Mouse (Mus musculus): ENCODE measurements around the gene Dact3. TPM values are rescaled to one million over a fixed set of nuclear protein-coding genes. Genes with fewer than 3 reads are reported as not detected.

Dact3 gene
- total RNA-seq (2017) = 0.99 TPM in 1 of 2 replicates, not detected in the other

- ATAC-seq (replicated peaks in 1 of 2; ENCODE audit: insufficient read depth in 1 of 2, low FRiP score in 2 of 2, low TSS enrichment in 1 of 2, low read depth in 1 of 2, poor library complexity in 2 of 2, severe bottlenecking in 2 of 2) = no peak
These were observed at the start of gene Dact3 for GRCm38 (mm10) chr7:16875310-16875325. Gene Dact3, plus strand, starts transcription at chr7:16875317.

DNA sequence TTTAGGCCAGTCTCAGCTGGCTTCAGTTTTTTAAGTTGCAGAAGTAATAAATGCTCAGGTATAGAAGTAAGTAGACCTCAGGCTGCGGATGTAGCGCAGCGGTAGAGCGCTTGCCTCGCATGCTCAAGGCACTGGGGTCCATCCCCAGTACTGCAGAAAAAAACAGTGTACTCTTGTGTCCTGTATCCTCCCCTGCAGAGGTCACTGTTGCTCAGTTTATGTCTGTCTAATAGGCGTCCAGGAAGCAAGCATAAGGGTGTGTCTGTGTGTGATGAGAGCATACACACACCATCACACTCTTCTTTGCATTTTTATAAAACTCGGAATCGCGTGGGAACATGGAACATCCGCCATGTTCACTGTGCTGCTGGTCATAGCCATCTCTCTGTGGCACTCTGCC lies 49.3 kb upstream of the Dact3 start:
- ATAC-seq (replicated peaks in 1 of 2; ENCODE audit: insufficient read depth in 1 of 2, low FRiP score in 2 of 2, low TSS enrichment in 1 of 2, low read depth in 1 of 2, poor library complexity in 2 of 2, severe bottlenecking in 2 of 2) = peak; percentile 59 to 68

DNA sequence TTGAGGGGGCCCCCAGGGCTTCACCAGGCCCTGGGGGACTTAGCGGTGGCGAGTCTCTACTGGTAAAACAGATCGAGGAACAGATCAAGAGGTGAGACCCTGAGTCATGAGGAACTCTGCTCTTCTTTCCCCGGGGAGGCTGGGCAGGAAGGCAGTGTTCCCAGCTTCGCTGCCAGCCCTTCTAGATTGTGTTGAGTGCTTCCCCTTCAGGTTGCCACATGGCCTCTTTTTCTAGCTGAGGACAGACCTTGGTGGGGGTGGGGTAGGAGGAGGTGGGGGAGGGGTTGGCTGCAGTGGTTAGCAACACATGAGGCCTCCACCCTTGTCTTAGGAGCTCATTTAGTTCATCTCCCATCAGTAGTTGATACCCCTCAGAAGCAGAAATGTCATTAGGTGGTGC lies 48.5 kb upstream of the Dact3 start:
- no peak for ATAC-seq (replicated peaks in 1 of 2; ENCODE audit: insufficient read depth in 1 of 2, low FRiP score in 2 of 2, low TSS enrichment in 1 of 2, low read depth in 1 of 2, poor library complexity in 2 of 2, severe bottlenecking in 2 of 2)

GRCm38 (mm10) chr7:16827274-16827673 lies 47.8 kb upstream of the Dact3 start:
- ATAC-seq (replicated peaks in 1 of 2; ENCODE audit: insufficient read depth in 1 of 2, low FRiP score in 2 of 2, low TSS enrichment in 1 of 2, low read depth in 1 of 2, poor library complexity in 2 of 2, severe bottlenecking in 2 of 2) = peak; percentile 74 to 86

DNA sequence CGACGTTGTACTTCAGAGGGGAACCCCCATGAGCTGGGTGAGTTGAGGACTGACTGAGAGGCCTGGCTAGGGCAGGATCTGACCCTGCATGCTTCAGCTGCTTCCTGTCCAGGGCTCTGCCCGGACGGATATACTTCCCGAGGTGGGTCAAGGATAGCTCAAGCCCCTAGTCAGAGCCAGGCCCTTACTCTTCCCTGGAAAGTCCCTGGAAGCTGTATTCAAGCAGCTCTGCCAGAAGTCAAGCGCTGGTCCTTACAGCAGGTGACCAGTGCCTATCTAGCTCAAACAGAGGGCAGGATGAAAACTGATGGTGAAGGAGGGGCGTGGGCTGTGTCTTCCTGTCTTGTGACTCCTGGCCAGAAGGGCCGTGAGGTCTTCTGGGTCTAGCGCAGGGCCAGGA lies 44.7 kb upstream of the Dact3 start:
- ATAC-seq (replicated peaks in 1 of 2; ENCODE audit: insufficient read depth in 1 of 2, low FRiP score in 2 of 2, low TSS enrichment in 1 of 2, low read depth in 1 of 2, poor library complexity in 2 of 2, severe bottlenecking in 2 of 2) = no peak

DNA sequence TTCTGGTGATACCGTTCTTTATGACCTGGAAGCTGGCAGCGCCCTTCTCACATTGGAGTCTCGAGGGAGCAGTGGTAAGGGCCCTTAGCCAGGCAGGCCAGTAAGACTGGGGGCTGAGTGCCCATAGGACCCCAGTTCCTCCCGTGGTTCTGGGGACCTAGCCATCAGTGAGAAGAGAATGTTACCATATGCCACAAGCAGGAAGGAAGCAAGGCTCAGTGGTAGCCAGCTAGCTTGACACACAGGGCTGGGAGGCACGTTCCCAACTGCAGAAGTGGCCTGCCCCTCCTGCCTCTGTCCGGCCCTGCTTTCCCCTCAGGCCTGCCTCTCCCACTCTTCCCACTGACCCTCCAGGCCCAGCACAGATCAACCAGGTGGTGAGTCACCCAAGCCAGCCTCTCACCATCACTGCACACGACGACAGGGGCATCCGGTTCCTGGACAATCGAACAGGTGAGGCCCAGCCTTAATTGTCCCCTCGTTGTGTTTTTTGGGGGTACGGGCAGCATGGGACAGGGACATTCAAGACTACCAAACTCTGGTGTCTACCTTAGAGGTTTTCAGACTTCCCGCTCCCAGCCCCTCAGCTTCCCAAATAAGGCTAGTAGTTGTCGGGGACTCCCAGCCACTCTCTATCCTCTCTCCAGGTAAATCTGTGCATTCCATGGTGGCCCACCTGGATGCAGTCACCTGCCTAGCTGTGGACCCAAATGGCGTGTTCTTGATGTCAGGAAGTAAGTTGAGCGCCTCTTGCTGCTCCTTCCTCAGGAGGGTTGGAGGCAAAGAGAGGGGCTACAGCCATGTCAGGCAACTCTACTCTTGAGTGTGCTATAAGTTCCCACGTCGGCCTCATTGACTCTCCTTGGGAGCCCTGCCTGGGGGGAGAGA lies 37.0 kb upstream of the Dact3 start:
- 0 out of 4 replicates have a peak, but pooled peaks of 1 of the 2 experiments have one; percentile 12 for ATAC-seq (replicated peaks in 1 of 2; ENCODE audit: insufficient read depth in 1 of 2, low FRiP score in 2 of 2, low TSS enrichment in 1 of 2, low read depth in 1 of 2, poor library complexity in 2 of 2, severe bottlenecking in 2 of 2)

GRCm38 (mm10) chr7:16838804-16839426 lies 36.2 kb upstream of the Dact3 start:
- no peak for ATAC-seq (replicated peaks in 1 of 2; ENCODE audit: insufficient read depth in 1 of 2, low FRiP score in 2 of 2, low TSS enrichment in 1 of 2, low read depth in 1 of 2, poor library complexity in 2 of 2, severe bottlenecking in 2 of 2)

DNA sequence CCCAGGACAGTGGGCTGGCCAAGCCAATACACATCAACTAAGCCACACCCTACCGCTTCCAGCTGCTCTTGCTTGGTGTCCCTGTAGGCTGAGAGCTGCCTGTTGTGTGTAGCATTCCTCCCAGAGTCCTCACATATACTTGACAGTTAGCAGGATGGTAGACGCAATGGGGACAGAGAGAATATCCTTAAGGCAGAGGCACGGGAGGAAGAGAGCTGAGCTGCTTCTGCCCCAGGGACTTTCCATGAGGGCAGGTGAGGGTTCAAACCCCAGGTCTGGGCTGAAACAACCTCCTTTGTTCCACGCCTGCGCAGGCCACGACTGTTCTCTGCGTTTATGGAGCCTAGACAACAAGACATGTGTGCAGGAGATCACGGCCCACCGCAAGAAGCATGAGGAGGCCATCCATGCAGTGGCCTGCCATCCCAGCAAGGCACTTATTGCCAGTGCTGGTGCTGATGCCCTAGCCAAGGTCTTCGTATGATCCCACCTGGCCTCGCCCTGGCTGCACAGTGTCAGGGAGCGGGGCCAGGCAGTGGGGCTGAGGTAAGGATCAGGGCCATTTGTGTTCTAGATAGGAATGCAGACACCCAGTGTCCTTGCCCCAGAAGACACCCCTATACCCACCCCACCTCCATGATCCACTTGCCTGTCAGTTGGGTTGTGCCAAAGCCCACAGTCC lies 35.5 kb upstream of the Dact3 start:
- no peak for ATAC-seq (replicated peaks in 1 of 2; ENCODE audit: insufficient read depth in 1 of 2, low FRiP score in 2 of 2, low TSS enrichment in 1 of 2, low read depth in 1 of 2, poor library complexity in 2 of 2, severe bottlenecking in 2 of 2)

DNA sequence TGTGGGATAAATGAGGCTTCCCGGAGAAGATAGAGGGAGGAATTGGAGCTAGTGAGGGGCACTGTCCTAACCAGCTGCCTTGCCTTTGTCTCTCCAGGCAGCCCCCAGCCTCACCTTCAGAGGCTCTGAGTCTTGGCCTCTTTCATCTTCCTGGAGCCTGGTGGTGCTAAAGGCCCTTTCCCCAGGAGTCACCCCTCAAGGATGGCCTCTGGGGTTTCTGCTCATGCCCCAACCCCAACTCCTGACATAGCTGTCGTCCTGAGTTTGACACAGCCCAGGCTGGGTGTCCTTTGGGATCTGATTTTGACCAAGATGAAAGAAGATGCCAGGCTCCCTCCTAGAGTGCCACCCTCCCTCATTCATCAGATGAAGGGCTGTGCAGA lies 35.0 kb upstream of the Dact3 start:
- no peak for ATAC-seq (replicated peaks in 1 of 2; ENCODE audit: insufficient read depth in 1 of 2, low FRiP score in 2 of 2, low TSS enrichment in 1 of 2, low read depth in 1 of 2, poor library complexity in 2 of 2, severe bottlenecking in 2 of 2)

DNA sequence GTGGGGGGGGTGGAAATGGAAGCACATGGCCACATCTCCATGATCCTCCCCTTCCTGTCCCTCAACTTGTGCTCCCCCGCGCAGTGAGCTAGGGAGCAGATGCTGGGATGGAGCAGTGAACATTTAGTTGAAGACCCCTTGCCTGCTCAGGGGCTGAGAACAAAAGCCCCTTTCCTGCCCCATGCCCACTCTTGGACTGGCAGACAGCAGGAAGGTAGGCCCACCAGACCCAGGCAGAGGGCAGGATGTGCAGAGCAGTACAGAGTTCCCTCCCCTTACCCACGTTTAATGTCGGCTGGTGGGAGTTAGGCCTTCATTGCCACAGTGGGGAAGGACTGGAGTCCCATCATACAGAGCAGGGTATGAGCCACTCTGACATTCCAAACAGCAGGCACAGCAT lies 34.0 kb upstream of the Dact3 start:
- ATAC-seq (replicated peaks in 1 of 2; ENCODE audit: insufficient read depth in 1 of 2, low FRiP score in 2 of 2, low TSS enrichment in 1 of 2, low read depth in 1 of 2, poor library complexity in 2 of 2, severe bottlenecking in 2 of 2) = no peak

DNA sequence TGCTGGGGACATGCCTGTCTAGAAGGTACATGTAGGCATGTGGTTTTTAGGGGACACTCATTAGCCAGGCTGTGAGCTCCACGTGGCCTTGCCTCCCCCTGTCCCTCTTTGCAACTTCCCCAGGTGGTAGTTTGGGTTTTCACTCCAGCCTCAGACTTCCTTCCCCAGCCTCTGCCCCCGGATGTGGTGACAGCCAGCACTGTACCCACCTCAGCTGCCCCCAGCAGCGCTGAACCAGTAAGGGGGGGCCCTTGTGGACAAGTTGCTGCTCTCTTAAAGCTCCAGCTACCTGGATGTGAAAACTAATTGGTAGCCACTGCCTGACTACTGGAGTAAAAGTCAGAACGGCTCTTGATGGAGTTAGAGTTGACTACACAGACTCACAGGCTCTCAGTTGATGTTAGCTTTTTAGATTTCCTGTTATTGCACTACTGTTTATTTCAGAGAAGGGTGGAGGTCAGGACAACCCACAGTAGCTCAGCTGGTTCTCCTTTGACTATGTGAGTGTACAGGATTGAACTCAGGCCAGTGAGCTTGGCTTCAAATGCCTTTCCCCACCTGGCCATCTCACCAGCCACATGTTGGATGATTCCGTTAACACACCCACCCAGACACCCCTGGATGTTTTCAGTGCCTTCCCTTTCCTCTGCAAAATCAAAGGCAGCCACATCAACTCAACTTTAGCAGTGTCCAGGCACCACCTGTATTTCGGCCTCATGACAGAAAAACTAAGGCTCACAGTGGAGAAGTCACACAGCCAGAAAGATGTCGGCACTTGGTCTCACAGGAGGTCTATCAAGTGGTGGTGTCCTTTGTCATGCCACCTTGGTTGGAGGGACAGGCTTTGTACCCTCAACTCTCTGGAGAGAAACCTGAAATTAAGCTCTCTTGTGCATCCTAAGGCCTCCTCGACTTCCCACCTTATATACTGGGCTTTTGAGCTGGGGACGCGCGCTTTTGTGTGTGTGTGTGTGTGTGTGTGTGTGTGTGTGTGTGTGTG lies 33.3 kb upstream of the Dact3 start:
- ATAC-seq (replicated peaks in 1 of 2; ENCODE audit: insufficient read depth in 1 of 2, low FRiP score in 2 of 2, low TSS enrichment in 1 of 2, low read depth in 1 of 2, poor library complexity in 2 of 2, severe bottlenecking in 2 of 2) = peak; percentile 60 to 63

GRCm38 (mm10) chr7:16842645-16843063 lies 32.5 kb upstream of the Dact3 start, which contains the start of gene Prkd2:
Gene Prkd2, plus strand, starts transcription at chr7:16842902.
- peak; percentile 47 to 60 for ATAC-seq (replicated peaks in 1 of 2; ENCODE audit: insufficient read depth in 1 of 2, low FRiP score in 2 of 2, low TSS enrichment in 1 of 2, low read depth in 1 of 2, poor library complexity in 2 of 2, severe bottlenecking in 2 of 2)

- ATAC-seq (replicated peaks in 1 of 2; ENCODE audit: insufficient read depth in 1 of 2, low FRiP score in 2 of 2, low TSS enrichment in 1 of 2, low read depth in 1 of 2, poor library complexity in 2 of 2, severe bottlenecking in 2 of 2) = no peak
These were observed 31.5 kb upstream of the Dact3 start for GRCm38 (mm10) chr7:16843441-16844171.

DNA sequence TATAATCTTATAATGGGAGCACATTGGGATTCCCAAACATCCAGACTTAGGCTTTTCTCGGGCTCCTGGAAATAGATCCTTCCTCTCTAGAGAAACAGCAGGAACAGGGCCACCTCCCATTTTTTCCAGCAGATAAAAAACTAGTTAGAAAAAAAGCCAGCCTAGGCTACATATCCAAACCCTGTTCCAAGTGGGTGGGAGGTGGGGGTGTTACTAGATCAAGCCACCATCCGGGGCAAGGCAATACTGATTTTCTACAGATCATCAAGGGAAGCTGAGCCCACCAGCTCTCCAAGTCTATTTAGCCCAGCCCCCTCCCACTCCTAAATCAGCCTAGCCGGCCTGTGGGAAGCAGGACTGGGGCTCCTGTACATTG lies 30.4 kb upstream of the Dact3 start:
- no peak for ATAC-seq (replicated peaks in 1 of 2; ENCODE audit: insufficient read depth in 1 of 2, low FRiP score in 2 of 2, low TSS enrichment in 1 of 2, low read depth in 1 of 2, poor library complexity in 2 of 2, severe bottlenecking in 2 of 2)

DNA sequence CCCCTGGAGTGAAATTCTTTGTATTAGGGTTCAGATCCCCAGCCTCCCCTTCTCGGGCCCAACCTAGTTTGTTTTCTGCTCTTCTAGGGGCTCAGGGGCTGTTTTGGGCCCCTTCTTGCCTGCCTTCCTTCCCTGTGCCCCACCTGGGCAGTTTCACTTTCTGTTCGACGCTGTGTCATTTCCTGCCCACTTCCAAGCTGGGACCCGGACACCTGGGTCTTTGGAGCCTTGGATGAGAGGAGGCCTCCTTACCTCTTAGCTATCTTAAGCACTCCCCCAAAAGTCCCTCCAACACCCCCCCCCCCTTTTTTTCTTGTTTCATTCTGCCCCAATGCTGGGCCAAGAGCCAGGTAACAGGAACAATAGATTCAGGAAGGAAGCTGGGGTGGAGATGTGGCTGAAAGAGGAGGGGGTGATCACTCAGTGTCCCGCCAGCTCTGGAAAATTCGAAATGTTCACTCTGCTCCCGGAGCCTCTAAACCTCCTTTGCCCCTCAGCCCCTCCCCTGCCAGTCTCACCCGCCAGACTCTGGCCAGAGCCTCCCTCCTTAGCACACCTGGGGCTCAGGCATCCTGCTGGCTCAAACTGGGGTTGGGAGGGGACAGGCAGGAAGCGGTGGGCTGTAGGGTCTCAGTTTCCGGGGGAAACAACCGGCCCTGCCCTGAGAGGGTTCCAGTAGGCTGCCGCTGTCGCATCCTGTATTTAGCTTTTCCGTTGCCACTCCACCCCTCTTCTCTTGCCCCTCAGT lies 29.9 kb upstream of the Dact3 start:
- peak; percentile 5 to 25; a peak in 3 of 4 replicates for ATAC-seq (replicated peaks in 1 of 2; ENCODE audit: insufficient read depth in 1 of 2, low FRiP score in 2 of 2, low TSS enrichment in 1 of 2, low read depth in 1 of 2, poor library complexity in 2 of 2, severe bottlenecking in 2 of 2)

DNA sequence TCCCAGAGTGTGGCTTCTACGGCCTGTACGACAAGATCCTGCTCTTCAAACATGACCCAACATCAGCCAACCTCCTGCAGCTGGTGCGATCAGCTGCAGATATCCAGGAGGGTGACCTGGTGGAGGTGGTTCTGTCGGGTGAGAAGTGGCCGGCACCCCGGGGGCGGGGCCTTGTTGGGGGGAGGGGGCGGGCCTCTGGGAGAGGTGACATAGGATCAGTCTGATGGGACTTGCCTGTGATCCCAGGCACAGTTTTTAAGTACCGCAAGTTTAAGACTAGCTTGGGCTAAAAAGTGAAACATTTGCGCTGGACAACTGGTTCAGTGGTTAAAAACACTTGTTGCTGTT lies 29.3 kb upstream of the Dact3 start:
- no peak for ATAC-seq (replicated peaks in 1 of 2; ENCODE audit: insufficient read depth in 1 of 2, low FRiP score in 2 of 2, low TSS enrichment in 1 of 2, low read depth in 1 of 2, poor library complexity in 2 of 2, severe bottlenecking in 2 of 2)

DNA sequence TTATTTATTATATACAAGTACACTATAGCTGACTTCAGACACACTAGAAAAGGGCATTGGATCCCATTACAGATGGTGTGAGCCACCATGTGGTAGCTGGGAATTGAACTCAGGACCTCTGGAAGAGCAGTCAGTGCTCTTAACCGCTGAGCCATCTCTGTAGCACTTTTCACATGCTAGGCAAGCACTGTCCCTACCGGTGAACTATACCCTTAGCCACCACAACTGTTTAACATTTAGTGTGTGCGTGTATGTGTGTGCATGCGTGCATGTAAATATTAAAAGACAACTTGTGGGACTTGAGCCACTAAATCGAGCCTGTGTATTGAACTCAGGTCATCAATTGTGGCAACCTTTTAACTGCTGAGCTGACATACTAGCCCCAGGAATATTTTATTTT lies 28.3 kb upstream of the Dact3 start:
- ATAC-seq (replicated peaks in 1 of 2; ENCODE audit: insufficient read depth in 1 of 2, low FRiP score in 2 of 2, low TSS enrichment in 1 of 2, low read depth in 1 of 2, poor library complexity in 2 of 2, severe bottlenecking in 2 of 2) = no peak
